Mouse (Mus musculus) adrenal gland, postnatal 0 days (tissue): ENCODE measurements around the gene Glce. TPM values are rescaled to one million over a fixed set of nuclear protein-coding genes. Genes with fewer than 3 reads are reported as not detected.

ENCODE experiments used
- microRNA-seq: library from miRNA; unstranded; fragments of <30 nt; microRNA quantifications from one replicate; pipeline ENCODE4, GENCODE M21; 2016; ENCODE audit warnings: borderline replicate concordance; ENCODE audit not compliant: insufficient number of aligned reads
- polyA plus RNA-seq: library from polyadenylated mRNA; unstranded; fragments of >200 nt; fragmentation: Nextera tagmentation; extraction: Ambion mirVana; gene quantifications from 2 replicates; pipeline ENCODE4 v1.2.1, GENCODE M21; 2015

Glce gene
- polyA plus RNA-seq = 12.1 and 14.2 TPM in 2 replicates

DNA sequence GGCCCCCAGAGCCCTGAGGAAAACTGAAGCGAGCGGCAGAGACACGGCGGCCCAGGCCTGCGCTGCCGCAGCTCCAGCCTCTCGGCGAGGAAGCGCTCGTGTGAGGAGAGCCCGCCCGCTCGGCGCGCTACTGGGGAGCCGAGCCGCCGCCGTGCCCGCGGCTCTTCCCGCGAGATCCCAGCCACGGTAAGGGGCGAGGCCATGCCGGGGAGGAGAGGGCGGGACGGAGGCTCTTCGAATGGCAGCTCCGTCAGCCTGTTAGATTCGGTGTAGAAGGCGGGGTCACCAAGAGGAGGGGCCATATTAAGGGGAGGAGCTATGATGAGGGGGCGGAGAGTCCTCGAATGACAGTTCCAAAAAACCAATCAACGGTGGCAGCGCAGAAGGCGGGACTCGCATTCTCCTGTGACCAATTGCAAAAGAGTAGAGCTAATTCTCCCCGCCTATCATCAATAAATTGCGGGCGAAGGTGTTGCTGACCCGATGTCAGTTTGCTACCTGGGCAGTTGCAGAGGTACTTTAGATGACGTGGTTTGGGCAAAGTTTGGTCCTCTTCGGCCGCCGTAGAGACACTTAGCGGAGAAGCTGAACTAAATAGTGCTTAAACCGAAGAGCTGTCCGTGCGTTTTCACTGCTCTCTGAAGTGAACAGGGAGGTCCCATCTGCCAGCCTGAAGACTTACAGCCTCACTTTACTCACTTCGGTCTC, at the start of gene Glce:
Gene Glce, minus strand, starts transcription at position 148 of the 708 bp plus-strand sequence.

DNA sequence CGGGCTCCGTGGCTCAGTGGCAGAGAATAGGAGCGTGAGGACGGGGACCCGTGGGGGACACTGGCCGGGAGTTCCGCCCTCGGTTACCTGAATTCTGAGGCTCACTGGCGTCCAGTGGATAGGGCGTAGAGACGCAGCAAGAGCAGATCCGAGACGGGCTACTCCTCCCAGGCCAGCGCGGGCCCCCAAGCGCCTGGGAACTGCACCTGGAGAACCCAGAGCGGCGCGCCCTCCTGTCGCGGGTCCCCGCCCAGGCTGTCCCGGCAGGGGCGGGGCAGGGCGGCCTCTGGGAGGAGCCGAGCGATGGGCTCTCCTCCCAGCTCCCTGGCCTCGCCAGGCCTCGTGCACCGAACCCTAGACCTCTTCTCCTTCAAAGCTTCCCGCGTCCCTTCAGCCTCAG, 95.9 kb downstream of the Glce start, which contains the start of gene Paqr5:
Gene Paqr5, minus strand, starts transcription at position 257 of the 400 bp plus-strand sequence.

Small RNA genes within 50 kb of the gene (microRNA-seq; reads per million reads assigned to microRNA genes)
- gene Mir5133 = not detected

Other genes starting within 250 kb of the Glce start
- gene Rplp1, start 208.1 kb downstream of the Glce start, polyA plus RNA-seq = 1,598 and 2,296 TPM in 2 replicates
- gene Kif23, start 175.9 kb downstream of the Glce start, polyA plus RNA-seq = 24.2 and 26.2 TPM in 2 replicates
- 0.99 and 3.0 TPM in 2 replicates for gene Paqr5, start 95.8 kb downstream of the Glce start, polyA plus RNA-seq
- gene Spesp1, start 159.6 kb upstream of the Glce start, polyA plus RNA-seq = not detected in 2 replicates
- gene Anp32a, start 218.6 kb upstream of the Glce start, polyA plus RNA-seq = 126 and 182 TPM in 2 replicates